Mouse (Mus musculus) neural tube, embryonic 11.5 days (tissue): Measurements from ENCODE around the gene Arid1a. TPM values are rescaled to one million over a fixed set of nuclear protein-coding genes. Genes with fewer than 3 reads are reported as not detected.
"Not testable (repeated sequence)": the region's sequence is repeated elsewhere in the genome, so short reads cannot be mapped to it uniquely, and the experiment has no call there.

ENCODE experiments used
- ATAC-seq: fragments of 200-750 bp; cut with Nextera tagmentation; 2 replicates; pipeline ENCODE4 v1.8.0; 2017; ENCODE audit warnings: moderate number of reproducible peaks, mild to moderate bottlenecking, moderate TSS enrichment, moderate library complexity; ENCODE audit not compliant: insufficient read depth, low FRiP score, low TSS enrichment
- DNase-seq: peaks from one replicate; pipeline ENCODE4 v3.0.0-alpha.2; 2015; ENCODE audit warnings: low spot score
- H3K27ac ChIP-seq: fragments of 300-500 bp; sonication (generic); 2 replicates; pipeline ENCODE4 v1.5.1; 2014; ENCODE audit warnings: low read depth, mild to moderate bottlenecking, low read length
- H3K27me3 ChIP-seq: fragments of 300-500 bp; sonication (generic); 2 replicates; pipeline ENCODE4 v1.6.1; 2014; ENCODE audit warnings: mild to moderate bottlenecking, low read length, mixed read lengths; ENCODE audit not compliant: control insufficient read depth, insufficient read depth
- H3K36me3 ChIP-seq: fragments of 300-500 bp; sonication (generic); 2 replicates; pipeline ENCODE4 v1.6.1; 2014; ENCODE audit warnings: mild to moderate bottlenecking, low read length, moderate library complexity, mixed read lengths; ENCODE audit not compliant: control insufficient read depth, insufficient read depth
- H3K4me1 ChIP-seq: fragments of 300-500 bp; sonication (generic); 2 replicates; pipeline ENCODE4 v1.6.1; 2014; ENCODE audit warnings: low read length, mixed read lengths; ENCODE audit not compliant: control insufficient read depth, insufficient read depth
- H3K4me2 ChIP-seq: fragments of 300-500 bp; sonication (generic); 2 replicates; pipeline ENCODE4 v1.6.1; 2014; ENCODE audit warnings: low read depth, mild to moderate bottlenecking, moderate library complexity
- H3K4me3 ChIP-seq: fragments of 300-500 bp; sonication (generic); 2 replicates; pipeline ENCODE4 v1.5.1; 2014; ENCODE audit warnings: low read depth, low read length
- H3K9ac ChIP-seq: fragments of 300-500 bp; sonication (generic); 2 replicates; pipeline ENCODE4 v1.6.1; 2014; ENCODE audit warnings: mild to moderate bottlenecking, low read length
- H3K9me3 ChIP-seq: fragments of 300-500 bp; sonication (generic); 2 replicates; pipeline ENCODE4 v1.6.1; 2016; ENCODE audit warnings: low read length; ENCODE audit not compliant: control insufficient read depth
- WGBS: fragments of 180-500 bp; shearing (Covaris S2); extraction: QIAGEN DNeasy Blood & Tissue Kit; methylation state at CpG from one replicate; pipeline ENCODE4 v1.1.7; 2014; 5-methylcytosine and 5-hydroxymethylcytosine counted together
- polyA plus RNA-seq: library from polyadenylated mRNA; unstranded; fragments of >200 nt; fragmentation: Nextera tagmentation; extraction: Ambion mirVana; gene quantifications from 2 replicates; pipeline ENCODE4 v1.2.1, GENCODE M21; 2014

Arid1a gene
- polyA plus RNA-seq, 1 experiment from 2014 or later, result 42.5 TPM

DNA sequence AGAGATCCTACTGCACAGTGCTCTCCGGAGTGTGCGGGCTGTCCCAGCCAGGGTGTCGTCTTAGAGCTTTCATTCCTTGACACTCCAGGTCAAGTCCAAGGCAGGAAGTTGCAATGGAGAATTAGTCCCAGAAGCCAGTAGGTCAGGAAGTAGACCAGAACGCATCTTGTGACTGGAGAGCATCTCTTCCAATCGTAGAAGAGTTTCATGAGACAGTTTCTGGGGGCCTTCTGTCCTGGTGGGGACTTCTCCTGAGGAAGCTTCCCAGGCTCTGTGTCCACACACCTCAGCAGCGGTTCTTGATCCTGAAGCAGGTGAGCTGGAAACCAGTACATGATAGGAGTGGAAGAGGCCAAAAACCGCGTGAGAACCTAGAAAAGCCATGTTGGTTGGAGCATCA lies 94.1 kb downstream of the Arid1a start:
- H3K4me1 ChIP-seq, result no peaks in the 10 kb centered on the region; the same call in 1 of the 2 replicates
- no peak overlapping the region for H3K4me2 ChIP-seq
- no peak overlapping the region for H3K9ac ChIP-seq
- DNase-seq (no peak), ATAC-seq (no peak)
- 91% methylated on average over 8 of the region's 8 CpGs for WGBS
- H3K27ac ChIP-seq, result no peak overlapping the region
- H3K36me3 ChIP-seq, result no peaks in the 10 kb centered on the region
- no peak overlapping the region for H3K4me3 ChIP-seq
- no peaks in the 10 kb centered on the region for H3K27me3 ChIP-seq
- H3K9me3 ChIP-seq, result no peaks in the 10 kb centered on the region

DNA sequence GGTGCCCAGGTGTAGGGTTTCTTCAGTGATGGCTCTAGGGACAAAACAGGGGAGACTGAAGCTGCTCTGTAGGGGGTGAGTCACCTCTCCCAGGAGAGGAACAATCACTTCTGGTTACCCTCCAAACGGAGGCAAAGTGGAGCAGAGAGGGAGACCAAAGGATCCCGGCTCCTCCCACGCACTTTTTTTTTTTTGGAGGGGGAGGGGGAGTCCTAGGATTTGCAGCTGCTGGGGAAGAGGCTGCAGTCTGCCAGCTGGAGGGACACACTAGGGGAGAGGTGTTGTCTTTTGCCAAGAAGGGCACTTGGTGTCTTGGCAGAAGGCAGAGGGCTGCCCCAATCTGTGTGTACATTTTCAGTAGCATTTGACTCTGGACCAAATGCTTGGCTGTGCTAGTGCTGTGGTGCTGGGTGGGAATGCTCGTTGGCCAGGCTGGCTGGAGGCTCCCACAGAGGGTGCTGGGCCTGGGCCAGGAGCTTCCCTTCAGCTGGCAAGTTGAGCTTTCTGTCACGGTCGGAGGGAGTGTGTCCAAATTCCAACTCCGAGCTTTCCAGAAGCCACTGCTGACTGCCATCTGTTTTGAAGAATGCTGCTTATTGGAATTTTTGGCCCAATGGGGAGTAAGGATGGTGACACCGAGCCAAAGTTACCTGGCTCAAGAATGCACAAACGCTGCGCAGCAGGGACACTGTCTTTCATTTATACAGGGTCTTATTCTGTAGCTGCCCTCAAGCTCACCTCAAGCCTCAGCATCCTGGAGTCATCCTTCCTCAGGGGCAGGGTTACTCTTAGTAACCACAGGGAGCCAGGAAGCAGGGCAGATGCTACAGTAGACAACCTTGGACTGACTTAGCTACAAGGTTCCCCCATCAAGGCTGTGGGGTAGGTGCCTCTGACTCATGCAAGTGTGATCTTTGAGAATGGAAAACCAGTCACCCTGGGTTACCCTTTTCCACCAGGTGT lies 96.1 kb downstream of the Arid1a start:
- peak overlapping the region; percentile 24; the same call in 1 of the 2 replicates for H3K27ac ChIP-seq
- H3K36me3 ChIP-seq, result no peaks in the 10 kb centered on the region
- no peaks in the 10 kb centered on the region for H3K27me3 ChIP-seq
- peak overlapping the region; percentile 10 for H3K4me2 ChIP-seq
- DNase-seq, result no peak
- no peak for ATAC-seq
- no peaks in the 10 kb centered on the region for H3K9me3 ChIP-seq
- H3K4me3 ChIP-seq, result no peak overlapping the region
- H3K9ac ChIP-seq, result peak overlapping the region; percentile 11; the same call in 1 of the 2 replicates
- WGBS, result 14% methylated on average over 10 of the region's 10 CpGs
- no peaks in the 10 kb centered on the region; the same call in 1 of the 2 replicates for H3K4me1 ChIP-seq

DNA sequence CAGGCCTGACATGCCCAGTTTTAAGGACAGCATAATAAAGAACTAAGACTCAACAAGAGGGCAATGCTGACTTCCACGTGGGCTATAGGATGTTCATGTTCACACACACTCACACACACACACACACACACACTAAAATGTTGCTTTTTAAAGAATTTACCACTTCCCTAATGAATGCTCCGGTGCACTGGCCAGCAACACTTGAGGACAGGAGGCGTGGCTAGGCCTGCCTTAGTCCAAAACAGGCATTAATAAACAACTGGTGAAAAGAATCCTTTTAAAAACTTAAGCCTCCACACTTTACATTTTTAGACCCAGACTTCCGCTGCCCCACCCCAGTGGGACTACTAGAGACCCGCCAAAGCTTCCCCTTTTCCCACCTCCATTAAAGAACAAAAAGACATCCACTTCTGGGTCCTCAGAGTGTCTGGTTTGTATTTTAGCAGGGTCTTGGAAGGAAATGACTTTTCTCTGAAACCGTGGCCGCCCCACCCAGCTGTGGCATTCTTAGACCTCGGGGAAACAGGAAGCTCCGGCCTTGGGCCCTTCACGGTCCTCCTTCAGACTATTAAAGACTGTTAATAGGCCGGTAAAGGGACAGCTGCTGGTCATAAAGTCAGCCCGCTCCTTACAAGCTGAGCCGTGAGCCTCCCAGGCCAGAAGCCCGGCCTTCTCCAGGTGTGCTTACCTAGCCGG lies 96.9 kb downstream of the Arid1a start:
- H3K27me3 ChIP-seq, result no peaks in the 10 kb centered on the region
- H3K36me3 ChIP-seq, result no peaks in the 10 kb centered on the region
- no peak for DNase-seq
- H3K27ac ChIP-seq, result peak overlapping the region; percentile 24; the same call in 1 of the 2 replicates
- H3K9ac ChIP-seq, result no peak overlapping the region
- no peak for ATAC-seq
- H3K4me3 ChIP-seq, result no peak overlapping the region
- H3K4me2 ChIP-seq, result peak overlapping the region; percentile 10
- no peaks in the 10 kb centered on the region for H3K9me3 ChIP-seq
- no peaks in the 10 kb centered on the region; the same call in 1 of the 2 replicates for H3K4me1 ChIP-seq
- 9% methylated on average over 15 of the region's 15 CpGs for WGBS

DNA sequence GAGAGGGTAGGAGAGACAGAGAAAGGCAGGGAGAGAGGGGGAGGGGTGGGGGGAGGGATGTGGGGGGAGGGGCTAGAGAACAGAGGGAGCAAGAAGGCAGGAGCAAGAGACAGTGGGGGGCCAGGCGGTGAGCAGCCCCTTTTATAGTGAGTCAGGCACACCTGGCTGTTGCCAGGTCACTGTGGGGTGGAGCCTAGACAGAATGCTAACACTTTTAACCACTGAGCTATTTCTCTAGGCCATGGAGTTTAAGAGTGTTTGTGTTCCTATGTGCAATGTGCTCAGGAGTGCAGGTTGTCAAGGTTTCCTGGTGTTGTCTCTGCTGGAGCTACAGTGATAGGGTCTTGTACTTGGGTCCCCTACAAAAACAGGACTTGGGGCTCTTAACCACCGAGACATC lies 97.8 kb downstream of the Arid1a start:
- no peak overlapping the region for H3K27ac ChIP-seq
- no peak overlapping the region for H3K4me2 ChIP-seq
- no peaks in the 10 kb centered on the region for H3K36me3 ChIP-seq
- WGBS, result 35% methylated on average over 2 of the region's 2 CpGs
- no peaks in the 10 kb centered on the region for H3K27me3 ChIP-seq
- no peak for DNase-seq
- no peak overlapping the region for H3K9ac ChIP-seq
- no peak overlapping the region for H3K4me3 ChIP-seq
- H3K4me1 ChIP-seq, result no peaks in the 10 kb centered on the region; the same call in 1 of the 2 replicates
- no peaks in the 10 kb centered on the region for H3K9me3 ChIP-seq
- ATAC-seq, result no peak

DNA sequence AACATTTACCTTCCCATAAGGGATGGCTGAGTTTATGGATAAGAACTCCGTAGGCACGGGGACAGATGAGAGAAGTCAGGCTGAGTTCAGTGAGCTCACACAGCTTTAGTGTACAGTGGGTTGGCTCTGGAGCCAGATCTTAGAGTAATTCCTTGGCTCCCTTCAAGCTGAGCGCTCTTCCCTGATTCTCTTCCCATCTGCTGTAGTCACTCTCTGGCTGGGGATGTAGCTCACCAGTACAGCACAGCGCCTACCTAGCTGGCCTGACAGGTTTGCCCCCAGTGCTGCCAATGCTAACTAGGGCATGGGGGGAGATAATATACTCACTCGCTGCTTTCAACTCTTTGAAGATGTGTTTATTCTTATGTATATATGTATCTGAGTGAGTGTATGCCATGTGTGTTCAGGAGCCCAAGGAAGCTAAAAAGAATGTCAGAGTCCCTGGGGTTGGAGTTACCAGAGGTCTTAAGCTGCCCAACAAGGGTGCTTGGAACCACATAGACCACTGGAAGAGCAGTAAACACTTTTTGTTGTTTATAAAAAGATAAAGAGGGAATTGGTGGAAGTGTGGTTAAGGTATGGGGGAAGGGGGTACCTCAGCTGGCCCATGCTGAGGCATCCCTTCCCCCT lies 98.6 kb downstream of the Arid1a start:
- no peak overlapping the region for H3K4me3 ChIP-seq
- no peak overlapping the region for H3K4me2 ChIP-seq
- H3K36me3 ChIP-seq, result no peaks in the 10 kb centered on the region
- no peak overlapping the region for H3K27ac ChIP-seq
- H3K27me3 ChIP-seq, result no peaks in the 10 kb centered on the region
- no peaks in the 10 kb centered on the region; the same call in 1 of the 2 replicates for H3K4me1 ChIP-seq
- H3K9ac ChIP-seq, result no peak overlapping the region
- DNase-seq (no peak), ATAC-seq (no peak)
- WGBS, result 51% methylated on average over 5 of the region's 5 CpGs
- no peaks in the 10 kb centered on the region for H3K9me3 ChIP-seq

DNA sequence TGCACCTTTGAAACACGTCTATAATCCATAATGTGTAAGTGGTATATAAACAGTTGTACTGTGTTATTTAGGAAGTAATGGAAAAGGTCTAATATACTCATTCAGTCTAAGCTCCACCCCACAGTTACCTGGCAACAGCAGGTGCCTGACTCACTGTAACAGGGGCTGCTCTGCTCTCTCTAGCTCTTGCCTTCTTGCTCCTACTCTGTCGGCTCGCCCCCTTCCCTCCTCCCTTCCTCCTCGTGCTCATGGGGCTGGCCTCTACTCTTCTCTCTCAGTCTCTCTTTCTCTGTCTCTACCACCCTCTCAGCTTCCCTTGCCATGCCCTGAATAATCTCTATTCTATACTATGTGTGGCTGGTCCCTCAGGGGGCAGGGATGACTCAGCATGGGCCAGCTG lies 99.6 kb downstream of the Arid1a start:
- DNase-seq (no peak), ATAC-seq (no peak)
- H3K27me3 ChIP-seq, result no peaks in the 10 kb centered on the region
- H3K4me3 ChIP-seq, result no peak overlapping the region
- 25% methylated on average over 4 of the region's 4 CpGs for WGBS
- H3K27ac ChIP-seq, result no peak overlapping the region
- H3K4me1 ChIP-seq, result no peaks in the 10 kb centered on the region; the same call in 1 of the 2 replicates
- H3K9me3 ChIP-seq, result no peaks in the 10 kb centered on the region
- no peak overlapping the region for H3K9ac ChIP-seq
- no peak overlapping the region for H3K4me2 ChIP-seq
- no peaks in the 10 kb centered on the region for H3K36me3 ChIP-seq

DNA sequence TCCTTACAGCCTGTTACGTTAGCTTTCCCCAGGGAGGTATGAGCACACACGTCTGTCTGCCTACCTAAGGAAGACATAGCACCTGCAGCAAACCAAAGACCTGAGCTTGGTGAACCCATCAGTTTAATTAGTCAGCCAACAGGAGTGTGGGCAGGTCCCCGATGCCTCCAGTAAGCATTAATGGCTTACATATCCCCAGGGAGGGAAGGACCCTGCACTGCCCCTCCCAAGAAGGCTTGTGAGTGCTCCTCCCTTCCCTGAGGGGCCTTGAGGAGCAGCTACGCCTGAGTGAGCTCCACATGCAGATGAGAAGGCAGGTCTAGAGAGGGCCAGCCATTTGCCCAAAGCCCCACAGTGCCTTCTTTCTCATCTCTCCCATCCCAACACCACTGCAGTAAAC lies 100.3 kb downstream of the Arid1a start:
- no peak overlapping the region for H3K4me2 ChIP-seq
- no peaks in the 10 kb centered on the region for H3K27me3 ChIP-seq
- H3K4me3 ChIP-seq, result no peak overlapping the region
- no peaks in the 10 kb centered on the region; the same call in 1 of the 2 replicates for H3K4me1 ChIP-seq
- ATAC-seq, result no peak
- no peak overlapping the region for H3K27ac ChIP-seq
- no peak for DNase-seq
- H3K9me3 ChIP-seq, result no peaks in the 10 kb centered on the region
- H3K36me3 ChIP-seq, result no peaks in the 10 kb centered on the region
- no peak overlapping the region for H3K9ac ChIP-seq
- WGBS, result 45% methylated on average over 4 of the region's 4 CpGs

DNA sequence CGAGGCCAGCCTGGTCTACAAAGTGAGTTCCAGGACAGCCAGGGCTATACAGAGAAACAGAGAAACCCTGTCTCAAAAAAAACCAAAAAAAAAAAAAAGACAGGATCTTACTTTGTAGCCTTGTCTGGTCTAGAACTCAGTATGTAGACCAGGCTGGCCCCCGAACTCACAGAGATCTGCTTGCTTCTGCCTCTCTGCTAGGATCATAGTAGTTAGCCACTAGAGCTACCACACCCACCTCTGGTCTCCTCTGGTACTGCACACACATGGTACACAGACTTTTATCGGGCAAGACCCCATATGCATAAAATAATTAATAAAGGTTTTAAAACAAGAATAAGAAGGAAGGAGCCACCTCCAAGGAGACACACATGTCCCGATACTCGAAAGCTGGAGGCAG lies 102.5 kb downstream of the Arid1a start:
- H3K27ac ChIP-seq, H3K4me2 ChIP-seq, DNase-seq, H3K4me3 ChIP-seq, ATAC-seq, H3K27me3 ChIP-seq, H3K9ac ChIP-seq, H3K9me3 ChIP-seq, H3K4me1 ChIP-seq, H3K36me3 ChIP-seq: not testable (repeated sequence)
- WGBS, result 94% methylated on average over 5 of the region's 5 CpGs
